15 mouse cellular contexts compared by ENCODE assay signal in the genomic region with DNA sequence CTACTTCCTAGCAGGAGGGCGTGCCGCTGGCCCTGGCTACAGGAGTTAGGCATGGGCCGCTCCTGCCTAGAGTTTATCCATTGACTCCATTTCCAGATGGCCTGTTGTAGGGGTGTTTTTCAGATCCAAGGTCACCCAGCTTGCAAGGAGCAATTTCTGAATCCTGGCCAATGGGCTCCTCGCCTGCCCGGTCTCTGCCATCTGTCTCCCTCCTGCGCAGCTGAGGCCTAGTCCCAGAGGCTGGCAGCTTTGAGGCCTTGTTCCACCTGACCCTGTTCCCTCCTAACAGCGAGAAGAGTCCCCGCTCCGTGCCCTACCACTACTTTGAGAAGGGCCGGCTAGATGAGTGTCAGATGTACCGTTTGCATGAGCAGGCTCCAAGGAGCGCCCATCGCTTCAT. TPM values are rescaled to one million over a fixed set of nuclear protein-coding genes. Genes with fewer than 3 reads are reported as not detected.
DNase-seq lines count a peak whose midpoint lies in the region.
"Had no signal": no experiment of that assay in that cellular context is flagged by ENCODE, and none has a peak within 500 bp of the region (broad histone marks: within the 10 kb centered on the region; RNA-seq: fewer than 3 reads in every experiment).

No protein-coding gene starts in this region.

- intact Hi-C loops in gastrocnemius, postnatal 14 days (cut with DNase I; ENCODE audit: low total_unique reads): no loop called here

- peak; percentile 48 for DNase-seq in adrenal gland, adult 2 months
- DNase-seq in adrenal gland, postnatal 4 days (ENCODE audit: low spot score in 2 of 2): no peak
- DNase-seq in gastrocnemius, postnatal 14 days: peak; percentile 66
- DNase-seq in gastrocnemius, adult 8-10 months (ENCODE audit: low spot score in 2 of 2): no peak
- DNase-seq in adrenal gland, postnatal 36 days: peak; percentile 43 to 50
- DNase-seq in cerebellum, adult 8-10 months: peak; percentile 90
- DNase-seq in embryo, embryonic 11 days: no peak
- DNase-seq in Muller cell, postnatal 12 days (ENCODE audit: inconsistent ontology term): no peak
- DNase-seq: heart, postnatal 14 days; kidney, adult 9 months; lung, postnatal 14 days; right cerebral cortex, postnatal 25 days had no signal

RNA-seq across cellular contexts. Expression of gene St6galnac6, which starts 2.8 kb away (rescaled TPM):
- 10 to 100 TPM; 55.2 to 55.6 TPM for total RNA-seq in adrenal gland, adult 2 months (2021)
- polyA plus RNA-seq in adrenal gland, adult 2 months (2012; rRNA removed): 115 and 122 TPM in 2 replicates
- total RNA-seq in adrenal gland, postnatal 4 days (2021): 10 to 100 TPM; 53.0 to 58.0 TPM
- total RNA-seq in gastrocnemius, postnatal 14 days (2021): 10 to 100 TPM; 42.7 to 51.0 TPM
- 10 to 100 TPM; 48.6 to 61.3 (median 54.9) TPM for total RNA-seq in gastrocnemius, adult 8-10 months (2022)
- total RNA-seq in adrenal gland, postnatal 36 days (2021): 10 to 100 TPM; 38.3 to 58.1 TPM

RNA-seq across cellular contexts. Expression of gene St6galnac4, which starts 9.8 kb away (rescaled TPM):
- total RNA-seq in adrenal gland, adult 2 months (2021): 10 to 100 TPM in 1 of 2 experiments, 1 to 10 TPM in 1; 5.6 to 14.5 TPM
- polyA plus RNA-seq in adrenal gland, adult 2 months (2012; rRNA removed): 15.4 and 18.5 TPM in 2 replicates
- 10 to 100 TPM; 16.4 to 19.4 TPM for total RNA-seq in adrenal gland, postnatal 4 days (2021)
- total RNA-seq in gastrocnemius, postnatal 14 days (2021): 10 to 100 TPM; 25.6 to 26.3 TPM
- total RNA-seq in gastrocnemius, adult 8-10 months (2022): 10 to 100 TPM; 11.4 to 15.5 (median 13.8) TPM
- total RNA-seq in adrenal gland, postnatal 36 days (2021): 10 to 100 TPM in 1 of 2 experiments, 1 to 10 TPM in 1; 7.9 to 11.0 TPM

RNA-seq across cellular contexts. Expression of gene 9430097D07Rik, which starts 21.2 kb away (rescaled TPM):
- not detected for total RNA-seq in adrenal gland, adult 2 months (2021)
- not detected in 2 replicates for polyA plus RNA-seq in adrenal gland, adult 2 months (2012; rRNA removed)
- not detected for total RNA-seq in adrenal gland, postnatal 4 days (2021)
- total RNA-seq in gastrocnemius, postnatal 14 days (2021): not detected
- total RNA-seq in gastrocnemius, adult 8-10 months (2022): not detected
- total RNA-seq in adrenal gland, postnatal 36 days (2021): not detected
- total RNA-seq: CH12.LX; heart, postnatal 14 days had no signal
- polyA plus RNA-seq: urinary bladder, adult 2 months had no signal

RNA-seq across cellular contexts. Expression of gene Pip5kl1, which starts 22.1 kb away (rescaled TPM):
- total RNA-seq in adrenal gland, adult 2 months (2021): under 1 TPM in 1 of 2 experiments, not detected in 1; 0.29 TPM
- polyA plus RNA-seq in adrenal gland, adult 2 months (2012; rRNA removed): 0.10 TPM in 1 of 2 replicates, not detected in the other
- total RNA-seq in adrenal gland, postnatal 4 days (2021): under 1 TPM; 0.31 to 0.73 TPM
- total RNA-seq in gastrocnemius, postnatal 14 days (2021): not detected
- total RNA-seq in gastrocnemius, adult 8-10 months (2022): not detected
- not detected for total RNA-seq in adrenal gland, postnatal 36 days (2021)
- total RNA-seq: heart, postnatal 14 days had no signal
- polyA plus RNA-seq: liver, embryonic 16.5 days had no signal

RNA-seq across cellular contexts. Expression of gene Ak1, which starts 24.8 kb away (rescaled TPM):
- total RNA-seq in adrenal gland, adult 2 months (2021): 10 to 100 TPM; 40.6 to 59.0 TPM
- polyA plus RNA-seq in adrenal gland, adult 2 months (2012; rRNA removed): 66.6 and 67.7 TPM in 2 replicates
- total RNA-seq in adrenal gland, postnatal 4 days (2021): 10 to 100 TPM; 53.4 to 68.7 TPM
- 1,000 to 10,000 TPM; 1,800 to 1,917 TPM for total RNA-seq in gastrocnemius, postnatal 14 days (2021)
- 1,000 to 10,000 TPM; 1,455 to 1,877 (median 1,746) TPM for total RNA-seq in gastrocnemius, adult 8-10 months (2022)
- total RNA-seq in adrenal gland, postnatal 36 days (2021): 10 to 100 TPM; 49.4 to 50.0 TPM

Comparison
In these comparisons a context has a peak if more than half of its experiments do, and no peak if none do; other contexts are left out.
1. DNase-seq: peak in adrenal gland, adult 2 months (single experiment), gastrocnemius, postnatal 14 days (single experiment), adrenal gland, postnatal 36 days (2 of 2) and cerebellum, adult 8-10 months (single experiment); none in adrenal gland, postnatal 4 days (0 of 2), gastrocnemius, adult 8-10 months (0 of 2), embryo, embryonic 11 days (single experiment) and Muller cell, postnatal 12 days (single experiment).